Mouse (Mus musculus): ENCODE data around the gene Slc35b1. TPM values are rescaled to one million over a fixed set of nuclear protein-coding genes. Genes with fewer than 3 reads are reported as not detected.

Gene Slc35b1
- polyA plus RNA-seq (2014; fragmentation: Nextera tagmentation; extraction: Ambion mirVana), result 168 and 174 TPM in 2 replicates

DNA sequence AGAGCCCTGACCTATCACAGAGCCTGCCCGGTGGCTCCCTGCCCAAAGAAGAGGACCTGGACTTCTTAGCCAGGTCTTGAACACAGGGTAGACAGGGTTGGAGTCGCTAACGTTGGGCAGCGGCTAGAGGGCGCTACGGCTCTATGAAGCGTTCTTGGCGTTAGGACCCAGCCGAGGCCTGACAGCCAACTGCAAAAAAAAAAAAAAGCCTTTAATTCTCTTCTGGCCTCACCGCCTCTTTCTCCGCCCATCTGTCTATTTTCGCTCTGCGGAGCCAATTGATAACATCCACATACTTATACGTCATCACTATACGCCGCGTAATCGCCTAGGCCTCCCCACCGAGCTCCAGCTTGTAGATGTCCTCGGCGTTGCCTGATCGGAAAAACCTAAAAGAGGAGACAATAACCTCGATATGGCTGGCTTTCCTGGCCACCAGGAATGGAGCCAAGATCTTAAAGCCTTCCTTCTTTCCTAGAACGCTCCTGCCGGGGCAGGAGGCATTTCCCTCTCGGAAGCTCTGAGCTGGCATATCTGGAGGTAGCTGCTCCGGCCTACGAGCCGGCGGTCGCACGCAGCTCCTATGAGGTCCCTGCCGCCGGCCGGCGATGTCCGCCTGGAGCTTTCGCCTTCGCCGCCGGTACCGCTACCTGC lies at the start of gene Slc35b1:
Gene Slc35b1, plus strand, starts transcription at position 374 of the 654 bp plus-strand sequence.
- H3K4me1 ChIP-seq (ENCODE audit: control insufficient read depth, insufficient read depth, low read length), result peaks cover 7% of the 10 kb centered on the region; the same call in 1 of the 2 replicates
- H3K4me2 ChIP-seq (ENCODE audit: low read length), result peak within 1 kb of the TSS; percentile 51
- peak within 1 kb of the TSS; percentile 84 for H3K4me3 ChIP-seq (ENCODE audit: low read depth, low read length)
- DNase-seq (ENCODE audit: low spot score), result peak; percentile 100
- peaks cover 30% of the 10 kb centered on the region for H3K36me3 ChIP-seq (ENCODE audit: control insufficient read depth, insufficient read depth, low read length)
- WGBS, result under 1% methylated on average over 42 of the region's 42 CpGs
- peak; percentile 98 for ATAC-seq
- peak within 1 kb of the TSS; percentile 91 for H3K27ac ChIP-seq (ENCODE audit: low read depth, low read length)
- H3K9ac ChIP-seq (ENCODE audit: low read length), result peak within 1 kb of the TSS; percentile 92
- H3K27me3 ChIP-seq (replicated peaks; ENCODE audit: control insufficient read depth, insufficient read depth, low read length), result no peaks in the 10 kb centered on the region
- no peaks in the 10 kb centered on the region for H3K9me3 ChIP-seq (replicated peaks; ENCODE audit: control insufficient read depth, low read length)

DNA sequence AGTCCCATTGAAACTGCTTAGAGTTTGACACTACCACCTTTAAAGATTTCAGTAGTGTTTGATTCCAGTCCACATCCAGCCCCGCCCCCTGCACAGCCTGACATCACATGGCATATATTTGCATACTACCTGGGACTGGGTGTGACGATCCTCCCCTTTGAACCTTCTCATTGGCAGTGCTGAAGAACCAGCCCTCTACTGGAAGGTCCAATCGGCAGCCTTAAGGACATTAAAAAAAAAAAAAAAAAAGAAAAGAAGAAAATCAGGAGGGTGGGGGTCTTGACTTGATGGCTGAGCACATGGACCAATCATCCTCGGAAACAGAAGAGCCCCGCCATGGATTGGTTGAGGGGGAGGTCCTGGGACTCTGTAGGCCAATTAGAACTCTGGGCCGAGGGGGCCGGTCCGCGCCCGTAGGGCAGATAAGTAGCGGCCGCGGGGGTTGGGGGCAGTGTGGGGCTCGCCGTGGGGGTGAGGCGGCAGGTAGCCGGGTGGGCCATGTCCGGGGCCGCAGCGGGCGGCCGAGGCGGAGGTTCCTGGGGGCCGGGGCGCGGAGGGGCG lies 47.8 kb upstream of the Slc35b1 start, which contains the start of gene Fam117a:
Gene Fam117a, plus strand, starts transcription at position 451 of the 561 bp plus-strand sequence.
- Histone ChIP-seq H3K27me3 (replicated peaks; ENCODE audit: control insufficient read depth, insufficient read depth, low read length) (no peaks in the 10 kb centered on the region), H3K9ac (ENCODE audit: low read length) (peak within 1 kb of the TSS; percentile 77), H3K4me1 (ENCODE audit: control insufficient read depth, insufficient read depth, low read length) (peaks cover 8% of the 10 kb centered on the region; the same call in 1 of the 2 replicates), H3K27ac (ENCODE audit: low read depth, low read length) (no peak within 1 kb of the TSS), H3K9me3 (replicated peaks; ENCODE audit: control insufficient read depth, low read length) (no peaks in the 10 kb centered on the region), H3K4me3 (ENCODE audit: low read depth, low read length) (peak within 1 kb of the TSS; percentile 81), H3K4me2 (ENCODE audit: low read length) (peak within 1 kb of the TSS; percentile 88), H3K36me3 (ENCODE audit: control insufficient read depth, insufficient read depth, low read length) (no peaks in the 10 kb centered on the region)
- WGBS, result under 1% methylated on average over 12 of the region's 27 CpGs
- ATAC-seq (peak; percentile 99), DNase-seq (ENCODE audit: low spot score) (peak; percentile 95)

DNA sequence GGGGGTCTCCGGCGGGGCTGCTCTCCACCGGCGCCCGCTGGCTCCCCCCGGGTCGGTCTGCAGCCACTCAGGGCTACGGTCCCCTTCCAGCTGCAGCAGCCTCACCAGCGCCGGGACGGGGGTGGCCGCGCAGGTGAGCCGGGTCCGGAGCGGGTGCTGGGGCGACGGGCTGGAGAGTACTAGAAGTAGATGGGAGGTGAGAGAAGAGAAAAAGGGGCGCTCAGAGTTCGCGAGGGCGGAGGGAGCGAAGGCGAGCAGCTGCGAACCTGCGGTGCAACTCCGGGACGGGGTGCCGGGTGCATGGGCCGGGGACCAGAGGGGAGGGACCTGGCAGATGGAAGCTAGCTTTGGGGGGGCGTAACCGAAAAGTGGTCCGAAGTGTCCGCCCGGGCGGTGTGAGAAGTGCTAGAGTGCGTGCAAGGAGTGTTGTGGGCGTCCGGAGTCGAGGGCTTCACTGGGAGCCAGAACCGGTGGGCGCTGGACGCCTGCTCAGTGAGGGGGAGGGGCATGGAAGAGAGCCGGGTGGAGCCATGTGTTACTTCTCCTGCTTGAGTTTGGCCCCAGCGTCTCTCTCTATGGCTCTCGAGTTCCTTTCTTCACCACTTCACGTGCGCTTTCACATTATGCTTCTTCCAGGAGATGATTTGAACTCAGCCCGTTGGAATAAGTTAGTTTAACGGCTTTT lies 47.2 kb upstream of the Slc35b1 start:
- WGBS, result under 1% methylated on average over 46 of the region's 50 CpGs
- Histone ChIP-seq H3K9me3 (replicated peaks; ENCODE audit: control insufficient read depth, low read length) (no peaks in the 10 kb centered on the region), H3K27ac (ENCODE audit: low read depth, low read length) (no peak overlapping the region), H3K9ac (ENCODE audit: low read length) (peak overlapping the region; percentile 77), H3K27me3 (replicated peaks; ENCODE audit: control insufficient read depth, insufficient read depth, low read length) (no peaks in the 10 kb centered on the region), H3K4me3 (ENCODE audit: low read depth, low read length) (peak overlapping the region; percentile 81), H3K36me3 (ENCODE audit: control insufficient read depth, insufficient read depth, low read length) (no peaks in the 10 kb centered on the region), H3K4me2 (ENCODE audit: low read length) (peak overlapping the region; percentile 88), H3K4me1 (ENCODE audit: control insufficient read depth, insufficient read depth, low read length) (peaks cover 8% of the 10 kb centered on the region; the same call in 1 of the 2 replicates)
- ATAC-seq (peak; percentile 78), DNase-seq (ENCODE audit: low spot score) (peak; percentile 57)

DNA sequence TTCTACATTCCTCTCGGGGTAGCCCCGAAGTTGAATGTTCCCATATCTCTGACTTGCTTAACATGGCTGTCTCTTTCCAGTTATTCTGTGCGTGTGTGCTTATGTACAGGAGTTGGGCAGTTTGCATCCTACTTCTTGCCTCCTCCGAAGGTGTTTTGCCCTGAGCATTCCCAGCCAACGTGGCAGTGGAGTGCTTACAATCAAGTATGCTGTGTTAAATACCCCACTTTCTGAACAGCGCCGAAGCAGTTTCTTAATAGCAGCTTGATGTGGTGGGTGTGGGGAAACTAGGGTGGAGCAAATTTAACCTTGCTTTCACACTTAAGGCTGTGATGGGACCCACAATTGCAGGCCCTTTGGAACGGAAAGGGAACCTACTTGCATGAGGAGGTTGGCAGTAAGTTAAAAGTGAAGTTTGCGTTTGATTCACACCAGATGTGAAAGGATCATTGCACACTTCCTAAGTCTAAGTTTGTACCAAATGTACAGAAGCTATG lies 46.6 kb upstream of the Slc35b1 start:
- Histone ChIP-seq H3K27ac (ENCODE audit: low read depth, low read length) (no peak overlapping the region), H3K4me3 (ENCODE audit: low read depth, low read length) (peak overlapping the region; percentile 81), H3K27me3 (replicated peaks; ENCODE audit: control insufficient read depth, insufficient read depth, low read length) (no peaks in the 10 kb centered on the region), H3K4me1 (ENCODE audit: control insufficient read depth, insufficient read depth, low read length) (peaks cover 8% of the 10 kb centered on the region; the same call in 1 of the 2 replicates), H3K9me3 (replicated peaks; ENCODE audit: control insufficient read depth, low read length) (no peaks in the 10 kb centered on the region), H3K4me2 (ENCODE audit: low read length) (peak overlapping the region; percentile 88), H3K36me3 (ENCODE audit: control insufficient read depth, insufficient read depth, low read length) (no peaks in the 10 kb centered on the region), H3K9ac (ENCODE audit: low read length) (no peak overlapping the region; the same call in 1 of the 2 replicates)
- ATAC-seq, result no peak
- DNase-seq (ENCODE audit: low spot score), result no peak
- 28% methylated on average over 9 of the region's 9 CpGs for WGBS

DNA sequence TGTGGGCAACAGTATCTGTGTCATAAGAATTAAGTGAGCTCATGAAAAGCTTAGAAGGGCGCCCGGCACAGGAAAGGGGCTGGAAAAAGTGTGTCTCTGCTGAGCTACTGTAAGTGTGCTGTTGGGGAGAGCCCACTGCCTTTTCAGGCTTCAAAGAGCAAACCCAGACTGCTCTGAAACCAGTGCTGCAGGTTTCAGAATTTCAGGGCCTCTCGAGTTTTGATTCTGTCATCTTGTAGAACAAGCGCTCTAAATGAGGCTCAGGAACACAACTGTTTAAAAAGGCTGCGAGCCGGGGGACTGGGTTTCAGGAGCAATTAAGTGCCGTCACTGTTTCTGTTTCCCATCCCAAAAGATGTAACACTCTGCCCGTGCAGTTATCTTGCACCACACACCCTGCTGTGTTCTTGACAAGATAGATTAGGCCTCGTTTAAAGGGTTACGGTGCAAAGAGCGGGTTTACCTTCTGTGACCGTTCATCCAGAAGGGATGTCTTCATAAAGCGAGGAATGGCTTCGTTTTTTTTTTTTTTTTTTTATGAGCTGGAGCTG lies 44.9 kb upstream of the Slc35b1 start:
- Histone ChIP-seq H3K9me3 (replicated peaks; ENCODE audit: control insufficient read depth, low read length) (no peaks in the 10 kb centered on the region), H3K9ac (ENCODE audit: low read length) (no peak overlapping the region), H3K4me1 (ENCODE audit: control insufficient read depth, insufficient read depth, low read length) (peaks cover 8% of the 10 kb centered on the region; the same call in 1 of the 2 replicates), H3K27ac (ENCODE audit: low read depth, low read length) (no peak overlapping the region), H3K27me3 (replicated peaks; ENCODE audit: control insufficient read depth, insufficient read depth, low read length) (no peaks in the 10 kb centered on the region), H3K36me3 (ENCODE audit: control insufficient read depth, insufficient read depth, low read length) (no peaks in the 10 kb centered on the region), H3K4me3 (ENCODE audit: low read depth, low read length) (no peak overlapping the region), H3K4me2 (ENCODE audit: low read length) (peak overlapping the region; percentile 6; the same call in 1 of the 2 replicates)
- ATAC-seq (no peak), DNase-seq (ENCODE audit: low spot score) (peak; percentile 19)
- WGBS, result 19% methylated on average over 14 of the region's 14 CpGs

DNA sequence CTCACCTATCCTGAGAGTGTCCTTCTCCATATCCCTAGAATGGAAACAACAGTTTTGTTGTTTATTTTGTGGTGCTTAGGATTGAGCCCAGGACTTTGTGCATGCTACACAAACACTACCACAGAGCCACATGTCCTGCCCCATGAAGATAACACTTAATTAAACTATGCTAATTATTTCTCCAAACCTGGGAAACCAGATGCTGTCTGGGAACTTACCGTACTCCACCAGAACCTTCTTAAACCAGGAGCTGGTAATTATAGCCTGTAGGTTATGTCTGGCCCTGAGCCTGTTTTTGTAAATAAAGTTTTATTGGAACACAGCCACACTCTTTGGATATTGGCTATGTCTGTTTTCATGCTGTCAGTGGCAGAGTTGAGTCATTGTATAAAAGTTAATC lies 44.2 kb upstream of the Slc35b1 start:
- Histone ChIP-seq H3K27ac (ENCODE audit: low read depth, low read length) (no peak overlapping the region), H3K9ac (ENCODE audit: low read length) (no peak overlapping the region), H3K4me1 (ENCODE audit: control insufficient read depth, insufficient read depth, low read length) (peaks cover 8% of the 10 kb centered on the region; the same call in 1 of the 2 replicates), H3K9me3 (replicated peaks; ENCODE audit: control insufficient read depth, low read length) (no peaks in the 10 kb centered on the region), H3K4me2 (ENCODE audit: low read length) (no peak overlapping the region), H3K36me3 (ENCODE audit: control insufficient read depth, insufficient read depth, low read length) (no peaks in the 10 kb centered on the region), H3K4me3 (ENCODE audit: low read depth, low read length) (no peak overlapping the region), H3K27me3 (replicated peaks; ENCODE audit: control insufficient read depth, insufficient read depth, low read length) (no peaks in the 10 kb centered on the region)
- DNase-seq (ENCODE audit: low spot score) (peak; percentile 22), ATAC-seq (no peak)
- WGBS, result 46% methylated on average over 1 of the region's 1 CpGs

DNA sequence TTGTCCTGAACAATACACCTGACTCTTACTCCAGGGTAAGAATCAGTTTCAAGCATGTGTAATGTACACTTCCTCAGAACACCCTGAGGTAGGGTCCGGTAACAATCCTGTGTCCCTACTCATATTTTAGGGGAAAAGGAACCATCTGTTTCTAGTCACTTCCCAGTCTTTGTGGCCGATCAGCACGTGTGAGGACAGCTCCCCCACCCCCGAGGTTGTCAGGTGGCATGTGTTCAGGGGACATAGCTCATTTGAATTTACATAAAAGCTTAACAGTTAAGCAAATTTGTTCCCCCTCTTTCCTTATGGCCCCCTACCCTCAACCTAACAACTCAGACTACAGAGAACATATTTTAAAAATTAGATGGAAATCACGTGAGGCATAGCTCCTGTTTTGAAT lies 43.8 kb upstream of the Slc35b1 start:
- DNase-seq (ENCODE audit: low spot score), result peak; percentile 8
- H3K4me3 ChIP-seq (ENCODE audit: low read depth, low read length), result no peak overlapping the region

DNA sequence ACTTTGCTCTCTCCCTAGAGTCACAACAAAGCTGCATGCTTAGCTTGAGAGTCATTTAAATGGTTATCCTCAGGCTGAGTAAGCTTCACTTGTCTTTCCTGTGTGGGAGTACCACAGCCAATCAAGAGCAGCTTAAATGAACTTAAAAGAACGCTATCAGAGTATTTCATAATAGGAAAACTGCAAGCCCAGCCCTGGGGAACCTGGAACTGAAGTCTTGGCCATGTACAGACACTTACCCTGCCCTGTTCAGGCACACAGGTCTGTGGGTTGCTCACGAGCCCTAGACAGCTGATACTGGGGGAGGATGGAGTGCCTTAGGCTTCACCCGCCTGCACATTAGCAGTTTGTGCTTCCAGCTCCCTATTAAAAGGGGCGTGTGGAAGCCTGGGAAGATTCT lies 41.3 kb upstream of the Slc35b1 start:
- no peaks in the 10 kb centered on the region for H3K27me3 ChIP-seq (replicated peaks; ENCODE audit: control insufficient read depth, insufficient read depth, low read length)
- H3K36me3 ChIP-seq (ENCODE audit: control insufficient read depth, insufficient read depth, low read length), result no peaks in the 10 kb centered on the region
- H3K9me3 ChIP-seq (replicated peaks; ENCODE audit: control insufficient read depth, low read length), result no peaks in the 10 kb centered on the region
- H3K4me3 ChIP-seq (ENCODE audit: low read depth, low read length), result no peak overlapping the region
- no peak overlapping the region for H3K4me2 ChIP-seq (ENCODE audit: low read length)
- DNase-seq (ENCODE audit: low spot score), result no peak
- H3K9ac ChIP-seq (ENCODE audit: low read length), result no peak overlapping the region
- WGBS, result 75% methylated on average over 4 of the region's 4 CpGs
- H3K27ac ChIP-seq (ENCODE audit: low read depth, low read length), result no peak overlapping the region
- peaks cover 3% of the 10 kb centered on the region; the same call in 1 of the 2 replicates for H3K4me1 ChIP-seq (ENCODE audit: control insufficient read depth, insufficient read depth, low read length)
- ATAC-seq, result no peak

More for the DNA sequence above, 43.8 kb upstream of the Slc35b1 start:
- Histone ChIP-seq H3K4me1 (ENCODE audit: control insufficient read depth, insufficient read depth, low read length) (peaks cover 8% of the 10 kb centered on the region; the same call in 1 of the 2 replicates), H3K27me3 (replicated peaks; ENCODE audit: control insufficient read depth, insufficient read depth, low read length) (no peaks in the 10 kb centered on the region), H3K9me3 (replicated peaks; ENCODE audit: control insufficient read depth, low read length) (no peaks in the 10 kb centered on the region), H3K36me3 (ENCODE audit: control insufficient read depth, insufficient read depth, low read length) (no peaks in the 10 kb centered on the region), H3K9ac (ENCODE audit: low read length) (no peak overlapping the region), H3K4me2 (ENCODE audit: low read length) (no peak overlapping the region), H3K27ac (ENCODE audit: low read depth, low read length) (no peak overlapping the region)
- ATAC-seq, result no peak
- WGBS, result 32% methylated on average over 5 of the region's 5 CpGs
